Mouse (Mus musculus) hindbrain, embryonic 14.5 days (tissue): Measurements from ENCODE around the gene Zfp764. TPM values are rescaled to one million over a fixed set of nuclear protein-coding genes. Genes with fewer than 3 reads are reported as not detected.
A peak's percentile ranks its signal among the peaks of the same experiment; 100 is the strongest.
"Not testable (repeated sequence)": the region's sequence is repeated elsewhere in the genome, so short reads cannot be mapped to it uniquely, and the experiment has no call there.

Experiments
- ATAC-seq: fragments of 200-750 bp; cut with Nextera tagmentation; 2 replicates; pipeline ENCODE4 v1.8.0; 2017; ENCODE audit warnings: moderate number of reproducible peaks, mild to moderate bottlenecking, moderate TSS enrichment, moderate library complexity; ENCODE audit not compliant: low FRiP score
- DNase-seq: peaks from one replicate; pipeline ENCODE4 v3.0.0-alpha.2; 2015; ENCODE audit warnings: low spot score
- H3K27ac ChIP-seq: fragments of 300-500 bp; sonication (generic); 2 replicates; pipeline ENCODE4 v1.5.1; 2014; ENCODE audit warnings: mild to moderate bottlenecking, moderate library complexity
- H3K27me3 ChIP-seq: fragments of 300-500 bp; sonication (generic); 2 replicates; pipeline ENCODE4 v1.6.1; 2014; ENCODE audit warnings: mild to moderate bottlenecking, low read length, mixed read lengths; ENCODE audit not compliant: control insufficient read depth, insufficient read depth
- H3K36me3 ChIP-seq: fragments of 300-500 bp; sonication (generic); replicated peaks from 2 replicates; pipeline ENCODE4 v1.6.1; 2014; ENCODE audit not compliant: control insufficient read depth, insufficient read depth
- H3K4me1 ChIP-seq: fragments of 300-500 bp; sonication (generic); replicated peaks from 2 replicates; pipeline ENCODE4 v1.6.1; 2014; ENCODE audit warnings: antibody characterized with exemption, low read length, mixed read lengths; ENCODE audit not compliant: control insufficient read depth, insufficient read depth
- H3K4me2 ChIP-seq: fragments of 300-500 bp; sonication (generic); replicated peaks from 2 replicates; pipeline ENCODE4 v1.6.1; 2014; ENCODE audit warnings: mild to moderate bottlenecking, moderate library complexity
- H3K4me3 ChIP-seq: fragments of 300-500 bp; sonication (generic); replicated peaks from 2 replicates; pipeline ENCODE4 v1.5.1; 2014; ENCODE audit warnings: mild to moderate bottlenecking, low read length
- H3K9ac ChIP-seq: fragments of 300-500 bp; sonication (generic); 2 replicates; pipeline ENCODE4 v1.6.1; 2014
- H3K9me3 ChIP-seq: fragments of 300-500 bp; sonication (generic); 2 replicates; pipeline ENCODE4 v1.6.1; 2016; ENCODE audit warnings: low read length; ENCODE audit not compliant: control insufficient read depth
- WGBS: fragments of 180-500 bp; shearing (Covaris S2); extraction: QIAGEN DNeasy Blood & Tissue Kit; methylation state at CpG from one replicate; pipeline ENCODE4 v1.1.7; 2014; 5-methylcytosine and 5-hydroxymethylcytosine counted together
- polyA plus RNA-seq: library from polyadenylated mRNA; unstranded; fragments of >200 nt; fragmentation: Nextera tagmentation; extraction: Ambion mirVana; gene quantifications from 2 replicates; pipeline ENCODE4 v1.2.1, GENCODE M21; 2014

Gene Zfp764
- polyA plus RNA-seq, 1 experiment from 2014 or later: 5.3 TPM

DNA sequence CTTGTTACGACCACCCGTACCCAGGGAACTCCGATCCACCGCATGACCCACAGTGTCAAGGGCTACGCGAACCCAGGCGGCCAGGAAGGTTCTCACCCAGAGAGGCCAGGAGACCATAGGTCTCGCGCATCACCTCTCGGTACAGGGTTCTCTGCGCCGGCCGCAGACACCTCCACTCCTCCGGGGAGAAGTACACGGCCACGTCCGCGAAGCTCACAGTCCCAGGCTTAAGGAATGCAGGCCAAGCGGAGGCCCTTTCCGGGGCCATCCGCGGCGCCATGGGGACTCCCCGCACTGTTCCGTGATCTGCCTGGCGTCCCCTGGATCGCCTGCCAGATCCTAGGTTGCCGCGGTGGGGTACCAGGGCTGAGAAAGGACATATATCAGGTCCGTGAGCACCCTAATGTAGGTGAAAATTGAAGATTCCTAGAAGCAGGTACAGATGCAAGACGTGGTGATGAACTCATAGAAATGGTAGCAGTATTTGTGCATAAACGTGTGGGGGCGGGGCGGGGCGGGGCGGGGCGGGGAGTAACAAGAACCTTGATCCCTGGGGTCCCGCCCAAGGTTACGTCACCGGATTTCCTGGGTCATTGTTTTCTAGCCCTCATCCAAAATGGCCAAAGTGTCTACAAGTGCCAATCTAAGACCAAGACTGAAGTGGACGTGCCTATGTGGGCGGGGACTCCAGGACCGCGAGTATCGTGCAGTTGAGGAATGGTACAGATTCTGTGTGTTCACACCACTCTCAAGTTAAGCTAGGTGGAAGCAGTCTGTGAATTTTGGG is 13.3 kb downstream of the Zfp764 start, which contains the start of gene E430018J23Rik:
Gene E430018J23Rik, minus strand, starts transcription at position 473 of the 787 bp plus-strand sequence.
- Histone ChIP-seq H3K4me1 (peaks cover 14% of the 10 kb centered on the region), H3K36me3 (no peaks in the 10 kb centered on the region; the same call in 1 of the 2 replicates), H3K9ac (peak within 1 kb of the TSS; percentile 94), H3K4me3 (peak within 1 kb of the TSS; percentile 75), H3K27me3 (no peaks in the 10 kb centered on the region), H3K27ac (peak within 1 kb of the TSS; percentile 92), H3K4me2 (peak within 1 kb of the TSS; percentile 60), H3K9me3 (no peaks in the 10 kb centered on the region)
- peak; percentile 97 for DNase-seq
- ATAC-seq: peak; percentile 94
- WGBS: under 1% methylated on average over 45 of the region's 45 CpGs

DNA sequence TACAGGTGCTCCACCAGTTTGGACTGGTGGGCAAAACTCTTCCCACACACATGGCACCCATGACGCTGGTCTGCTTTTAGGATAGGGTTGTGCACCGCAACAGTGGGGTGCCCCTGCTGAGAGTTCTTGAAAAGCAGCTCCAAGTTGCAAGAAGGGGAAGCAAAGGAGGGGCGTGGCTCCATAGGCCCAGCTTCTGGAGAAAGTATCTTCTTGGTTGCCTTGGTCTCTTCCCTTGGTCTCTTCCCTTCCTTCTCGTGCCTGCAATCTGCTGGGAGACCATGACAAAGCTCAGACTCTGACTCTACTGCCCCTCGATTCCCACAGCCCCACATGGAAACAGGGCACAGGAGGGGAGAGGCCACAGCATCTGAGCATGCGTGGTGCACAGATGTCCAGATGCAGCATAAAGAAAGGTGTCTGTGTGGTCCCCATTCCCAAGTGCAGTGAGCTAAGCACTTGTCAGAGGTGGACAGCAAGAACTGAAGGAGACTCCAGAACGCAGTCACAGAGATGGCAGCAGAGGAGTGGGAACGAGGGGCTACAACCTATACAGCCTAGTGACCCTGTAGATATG is 14.3 kb downstream of the Zfp764 start:
- Histone ChIP-seq H3K36me3 (no peaks in the 10 kb centered on the region; the same call in 1 of the 2 replicates), H3K4me3 (peak overlapping the region; percentile 75), H3K27ac (0 out of 2 replicates have a peak overlapping the region, but pooled peaks have one; percentile 92), H3K9ac (peak overlapping the region; percentile 94), H3K9me3 (no peaks in the 10 kb centered on the region), H3K4me1 (peaks cover 14% of the 10 kb centered on the region), H3K4me2 (peak overlapping the region; percentile 60), H3K27me3 (no peaks in the 10 kb centered on the region)
- no peak for DNase-seq
- WGBS: 86% methylated on average over 8 of the region's 8 CpGs
- no peak for ATAC-seq

DNA sequence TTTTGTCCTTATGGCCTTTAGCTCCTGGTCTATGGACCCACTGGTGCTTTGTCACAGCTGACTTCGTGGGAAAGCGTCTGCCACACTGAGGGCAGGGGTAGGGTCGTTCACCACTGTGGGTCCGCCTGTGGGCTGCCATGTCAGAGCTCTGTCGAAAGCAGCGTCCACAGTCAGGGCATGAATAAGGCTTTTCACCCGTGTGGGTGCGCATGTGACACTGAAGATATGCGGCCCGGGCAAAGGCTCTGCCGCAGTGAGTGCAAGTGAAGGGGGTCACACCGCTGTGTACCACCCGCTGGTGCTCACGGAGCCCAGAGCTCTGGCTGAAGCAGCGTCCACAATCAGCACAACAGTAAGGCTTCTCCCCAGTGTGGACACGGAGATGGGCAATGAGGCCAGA is 15.1 kb downstream of the Zfp764 start:
- no peaks in the 10 kb centered on the region; the same call in 1 of the 2 replicates for H3K36me3 ChIP-seq
- H3K4me2 ChIP-seq: no peak overlapping the region
- no peak for ATAC-seq
- peaks cover 14% of the 10 kb centered on the region for H3K4me1 ChIP-seq
- no peaks in the 10 kb centered on the region for H3K27me3 ChIP-seq
- no peak overlapping the region for H3K9ac ChIP-seq
- H3K27ac ChIP-seq: no peak overlapping the region
- no peaks in the 10 kb centered on the region for H3K9me3 ChIP-seq
- 93% methylated on average over 16 of the region's 16 CpGs for WGBS
- H3K4me3 ChIP-seq: no peak overlapping the region
- DNase-seq: no peak

- Histone ChIP-seq H3K4me2 (no peak overlapping the region), H3K9me3 (no peaks in the 10 kb centered on the region), H3K9ac (no peak overlapping the region), H3K4me3 (no peak overlapping the region), H3K4me1 (peaks cover 14% of the 10 kb centered on the region), H3K36me3 (no peaks in the 10 kb centered on the region; the same call in 1 of the 2 replicates), H3K27me3 (no peaks in the 10 kb centered on the region), H3K27ac (no peak overlapping the region)
- DNase-seq: no peak
- ATAC-seq: no peak
- WGBS: 83% methylated on average over 7 of the region's 7 CpGs
Observed at GRCm38 (mm10) chr7:127390306-127390705, 16.3 kb downstream of the Zfp764 start.

DNA sequence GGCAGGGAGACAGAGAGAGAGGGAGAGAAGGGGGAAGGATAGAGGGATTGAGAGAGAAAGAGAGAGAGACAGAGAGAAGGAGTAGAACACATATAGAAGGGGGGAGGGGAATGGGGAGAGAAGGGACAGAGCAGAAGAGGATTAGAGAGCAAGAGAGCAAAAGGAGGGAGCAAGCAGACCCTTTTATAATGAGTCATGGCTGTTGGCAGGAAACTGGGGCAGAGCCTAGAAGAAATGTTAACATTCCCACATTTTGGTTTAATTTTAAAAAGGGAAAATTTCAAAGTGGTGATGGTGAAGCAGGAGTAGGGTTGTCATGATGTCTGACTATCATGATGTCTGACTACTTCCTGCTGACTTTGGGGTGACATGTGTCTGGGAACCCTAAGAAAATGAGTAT is 18.4 kb downstream of the Zfp764 start:
- not testable (repeated sequence) for H3K4me2 ChIP-seq, H3K27ac ChIP-seq, ATAC-seq, H3K9ac ChIP-seq, H3K27me3 ChIP-seq, DNase-seq, H3K36me3 ChIP-seq, H3K4me3 ChIP-seq, H3K9me3 ChIP-seq, H3K4me1 ChIP-seq

GRCm38 (mm10) chr7:127386641-127387392 is 19.8 kb downstream of the Zfp764 start, which contains the start of gene 9130019O22Rik:
9130019O22Rik (minus strand) TSS chr7:127387166.
- peak within 1 kb of the TSS; percentile 85 for H3K4me2 ChIP-seq
- peak; percentile 90 for DNase-seq
- ATAC-seq: peak; percentile 82
- no peaks in the 10 kb centered on the region for H3K4me1 ChIP-seq
- H3K27me3 ChIP-seq: no peaks in the 10 kb centered on the region
- no peak within 1 kb of the TSS for H3K27ac ChIP-seq
- H3K36me3 ChIP-seq: peaks cover 3% of the 10 kb centered on the region
- H3K9ac ChIP-seq: peak within 1 kb of the TSS; percentile 76
- H3K9me3 ChIP-seq: no peaks in the 10 kb centered on the region
- WGBS: 12% methylated on average over 37 of the region's 38 CpGs
- H3K4me3 ChIP-seq: peak within 1 kb of the TSS; percentile 59

DNA sequence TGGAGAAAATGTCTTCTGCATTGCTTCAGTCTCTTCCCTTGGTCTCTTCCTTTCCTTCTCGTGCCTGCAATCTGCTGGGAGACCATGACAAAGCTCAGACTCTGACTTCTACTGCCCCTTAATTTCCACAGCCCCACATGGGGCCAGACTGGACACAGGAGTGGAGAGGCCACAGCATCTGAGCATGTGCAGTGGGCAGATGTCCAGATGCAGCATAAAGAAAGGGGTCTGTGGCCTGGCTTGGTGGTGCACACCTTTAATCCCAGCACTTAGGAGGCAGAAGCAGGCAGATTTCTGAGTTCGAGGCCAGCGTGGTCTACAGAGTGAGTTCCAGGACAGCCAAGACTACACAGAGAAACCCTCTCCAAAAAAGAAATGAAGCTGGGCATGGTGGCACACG is 21.1 kb downstream of the Zfp764 start:
- H3K4me2 ChIP-seq, H3K4me1 ChIP-seq, H3K36me3 ChIP-seq, H3K4me3 ChIP-seq, H3K27me3 ChIP-seq, H3K9ac ChIP-seq, H3K27ac ChIP-seq, ATAC-seq, H3K9me3 ChIP-seq, DNase-seq: not testable (repeated sequence)
- 94% methylated on average over 4 of the region's 4 CpGs for whole genome bisulfite sequencing

DNA sequence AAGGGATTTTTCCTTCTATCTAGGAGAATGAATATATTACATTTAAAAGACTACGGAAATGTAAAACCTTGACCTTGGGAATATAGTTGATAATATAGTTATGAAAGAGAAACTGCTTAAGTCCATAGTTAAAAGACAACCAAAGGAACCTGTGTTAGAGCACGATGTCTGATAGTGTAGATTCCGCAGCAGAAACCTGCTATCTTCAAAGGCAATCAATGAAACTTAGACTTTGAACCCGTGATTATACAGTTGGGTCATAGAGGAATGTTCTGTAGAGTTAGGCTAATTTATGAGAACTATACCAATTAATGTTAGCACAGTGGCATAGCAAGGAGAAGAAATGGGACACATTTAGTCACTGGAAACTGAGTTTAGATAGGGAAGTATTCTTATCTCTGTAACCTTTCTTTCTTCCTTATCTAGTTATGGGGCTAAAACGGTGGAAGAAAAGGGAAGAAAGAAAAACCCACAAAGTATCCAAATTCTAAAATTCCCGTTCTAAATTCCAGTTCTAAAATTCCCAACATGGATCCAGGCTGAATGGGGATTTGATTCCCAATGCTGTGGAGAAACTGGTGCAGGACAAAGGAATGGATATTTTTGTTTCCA is 28.2 kb downstream of the Zfp764 start:
- Histone ChIP-seq H3K9ac (no peak overlapping the region), H3K4me3 (no peak overlapping the region), H3K36me3 (peaks cover 3% of the 10 kb centered on the region; the same call in 1 of the 2 replicates), H3K9me3 (no peaks in the 10 kb centered on the region), H3K27me3 (no peaks in the 10 kb centered on the region), H3K27ac (no peak overlapping the region), H3K4me1 (no peaks in the 10 kb centered on the region), H3K4me2 (no peak overlapping the region)
- ATAC-seq (no peak), DNase-seq (no peak)
- 80% methylated on average over 6 of the region's 6 CpGs for WGBS
